Mouse (Mus musculus) Muller cell, postnatal 12 days (primary cell): ENCODE measurements around the gene Hecw2.

Experiments
- DNase-seq: peaks from one replicate; pipeline ENCODE4 v3.0.0-alpha.2; 2015; ENCODE audit errors: inconsistent ontology term

The Hecw2 gene

DNA sequence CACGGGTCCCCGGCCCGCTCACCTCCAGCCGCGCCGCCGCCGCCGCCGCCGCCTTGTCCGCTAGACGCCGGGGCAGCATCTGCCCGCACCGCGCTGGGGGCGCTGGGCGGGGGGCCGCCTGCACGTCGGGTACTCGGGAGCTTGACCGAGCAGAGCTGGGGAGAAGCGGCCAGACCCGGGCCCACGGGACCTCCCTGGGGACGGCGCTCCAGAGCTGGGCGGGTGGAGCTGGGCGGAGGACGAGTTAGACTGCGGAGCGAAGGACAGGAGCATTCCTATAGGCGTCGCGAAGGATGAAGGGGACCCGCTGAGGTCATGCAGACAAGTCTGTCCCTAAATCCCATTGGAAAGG lies at the start of gene Hecw2:
TSS of gene Hecw2 (minus strand) at position 215 of the 352 bp plus-strand sequence.
- peak; percentile 45 for DNase-seq

DNA sequence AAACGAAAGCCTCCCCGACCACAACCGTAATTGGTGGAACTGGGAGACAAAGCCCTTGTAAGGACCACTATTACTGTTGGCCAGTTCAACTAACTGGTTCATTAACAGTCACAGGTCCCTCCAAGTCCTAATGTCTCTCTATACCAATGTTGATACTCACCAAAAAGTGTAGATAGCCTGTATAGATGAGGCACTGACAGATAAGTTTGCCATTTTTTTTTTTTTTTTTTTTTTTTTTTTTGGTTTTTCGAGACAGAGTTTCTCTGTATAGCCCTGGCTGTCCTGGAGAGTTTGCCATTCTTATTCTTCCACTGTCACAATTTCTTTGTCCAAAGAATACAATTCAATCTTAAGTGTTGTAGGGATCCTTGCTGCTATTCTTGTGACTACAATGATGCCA lies 47.8 kb upstream of the Hecw2 start:
- no peak for DNase-seq

- DNase-seq, result no peak
Measured at GRCm38 (mm10) chr1:54220273-54220672, 25.3 kb upstream of the Hecw2 start.

DNA sequence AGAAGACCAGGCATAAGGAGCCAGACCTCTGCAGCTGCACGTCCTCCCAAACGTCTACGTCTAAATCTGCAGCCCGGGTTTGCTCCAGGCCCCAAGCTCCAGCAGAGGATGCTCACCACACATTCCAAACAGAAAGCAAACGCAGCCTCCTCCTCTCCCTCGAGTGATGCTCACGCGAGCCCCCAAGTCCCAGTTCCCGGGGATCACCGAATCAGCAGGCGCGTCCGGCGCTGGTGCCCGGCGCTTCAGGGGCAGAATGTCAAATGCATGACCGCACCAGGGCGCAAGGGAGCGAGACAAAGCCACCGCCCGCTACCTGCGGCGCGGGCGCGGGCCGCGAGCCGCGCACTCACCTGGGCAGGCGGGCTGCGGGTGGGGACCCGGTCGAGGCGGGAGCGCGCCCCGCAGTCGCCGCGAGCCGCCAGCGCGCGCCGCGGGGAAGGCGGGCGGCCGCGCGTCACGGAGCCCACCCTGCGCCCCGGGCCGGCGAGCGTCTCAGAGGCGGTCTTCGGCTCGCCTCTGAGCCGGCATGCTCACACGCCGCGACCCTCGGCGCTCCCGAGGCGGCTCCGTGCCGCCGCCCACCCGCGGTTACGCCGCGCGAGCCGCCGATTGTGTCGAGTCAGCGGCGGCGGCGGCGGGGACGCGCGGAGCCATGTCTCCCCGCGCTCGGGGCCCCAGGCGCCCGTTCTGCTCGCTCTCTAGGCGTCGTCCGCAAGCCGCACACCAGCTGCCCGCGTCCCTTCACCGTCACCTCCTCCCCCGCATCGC lies 600 bp downstream of the Hecw2 start:
- DNase-seq, result peak; percentile 56

GRCm38 (mm10) chr1:54193191-54193770 lies 1.7 kb downstream of the Hecw2 start:
- DNase-seq, result no peak

DNA sequence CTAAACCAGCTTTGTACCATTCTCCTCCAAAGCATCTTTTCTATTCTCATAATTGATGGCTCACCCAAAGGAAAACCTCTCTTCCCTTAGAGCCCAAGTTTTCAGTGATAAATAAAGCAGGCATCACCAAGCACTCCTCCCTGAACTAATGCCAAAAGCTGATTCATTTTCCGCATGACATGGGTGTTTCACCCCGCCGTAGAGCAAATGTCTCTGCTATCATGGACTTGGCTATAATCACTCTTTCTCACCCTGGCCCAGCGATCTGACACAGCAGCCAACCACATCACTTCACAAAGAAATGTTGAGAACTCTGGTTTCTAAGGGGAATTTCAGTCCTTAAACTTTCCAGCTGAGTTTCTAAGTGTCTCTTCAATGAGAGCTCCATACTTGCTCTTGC lies 7.4 kb downstream of the Hecw2 start:
- peak; percentile 70 for DNase-seq

- no peak for DNase-seq
Measured at GRCm38 (mm10) chr1:54186347-54186746, 8.6 kb downstream of the Hecw2 start.

GRCm38 (mm10) chr1:54180663-54181062 lies 14.3 kb downstream of the Hecw2 start:
- DNase-seq, result no peak

GRCm38 (mm10) chr1:54179179-54179578 lies 15.8 kb downstream of the Hecw2 start:
- no peak for DNase-seq

- no peak for DNase-seq
Measured at GRCm38 (mm10) chr1:54176592-54176991, 18.4 kb downstream of the Hecw2 start.

DNA sequence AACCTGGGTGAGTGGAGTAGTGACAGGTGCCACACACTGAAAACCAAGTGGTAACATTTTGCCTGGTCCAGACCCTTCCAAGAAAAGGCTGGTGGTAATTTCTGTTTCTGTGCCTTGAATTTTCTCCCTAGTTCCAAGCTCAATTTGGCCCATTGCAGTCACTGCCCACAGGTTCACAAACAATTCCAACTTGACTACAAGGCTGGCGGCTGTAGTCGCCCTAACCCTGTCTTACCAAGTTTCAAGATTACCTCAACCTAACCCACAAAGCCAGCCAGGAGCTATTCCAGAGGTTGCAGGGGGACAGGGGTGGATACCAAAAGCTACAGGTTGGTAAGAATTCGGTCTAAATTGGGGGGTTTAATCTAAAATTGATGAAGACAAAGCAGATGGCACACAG lies 27.0 kb downstream of the Hecw2 start:
- DNase-seq, result no peak

GRCm38 (mm10) chr1:54159531-54159930 lies 35.4 kb downstream of the Hecw2 start:
- peak; percentile 23 for DNase-seq

DNA sequence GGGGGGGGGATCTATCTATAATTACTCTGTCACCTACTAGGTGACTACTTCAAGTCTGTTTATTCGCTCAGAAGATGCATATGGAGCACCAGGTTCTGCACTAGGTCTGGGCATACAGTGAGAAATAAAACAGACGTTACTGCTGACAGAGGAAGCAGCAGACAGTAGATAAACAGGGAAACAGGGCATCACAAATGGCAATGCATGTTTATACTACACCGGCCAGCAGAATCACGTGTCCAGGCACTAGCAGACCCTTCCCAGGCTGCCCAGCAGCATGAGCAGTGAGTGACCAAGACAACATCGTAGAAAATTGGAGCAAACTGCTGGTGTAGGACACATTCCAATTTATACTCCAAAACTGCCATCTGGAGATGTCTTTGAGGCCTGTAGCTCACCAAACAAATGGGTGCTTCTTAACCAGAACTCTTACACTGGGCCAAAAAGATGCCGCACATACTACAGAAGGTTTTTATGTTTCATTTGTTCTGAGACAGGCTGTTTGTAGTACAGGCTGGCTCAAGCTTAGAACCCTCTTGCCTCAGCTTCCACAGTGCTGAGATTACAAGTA lies 41.7 kb downstream of the Hecw2 start:
- no peak for DNase-seq

DNA sequence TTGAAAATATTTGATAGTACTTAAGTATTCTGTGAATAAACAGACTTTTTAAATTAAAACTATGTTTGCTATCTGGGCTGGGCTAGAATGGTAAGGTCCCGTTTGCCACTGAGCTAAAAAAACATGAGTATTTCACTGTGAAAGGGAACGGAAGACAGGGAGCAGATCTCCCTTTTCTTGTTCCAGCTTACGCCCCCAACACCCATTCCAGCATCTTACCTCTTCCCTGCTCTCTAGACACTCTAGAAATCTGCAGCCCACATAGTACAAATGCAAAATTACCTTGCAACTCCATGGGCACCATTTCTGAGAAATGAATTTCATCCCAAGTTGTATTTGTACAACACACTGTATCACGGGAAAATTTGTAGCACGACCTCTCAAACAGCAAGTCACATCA lies 49.9 kb downstream of the Hecw2 start:
- no peak for DNase-seq

DNA sequence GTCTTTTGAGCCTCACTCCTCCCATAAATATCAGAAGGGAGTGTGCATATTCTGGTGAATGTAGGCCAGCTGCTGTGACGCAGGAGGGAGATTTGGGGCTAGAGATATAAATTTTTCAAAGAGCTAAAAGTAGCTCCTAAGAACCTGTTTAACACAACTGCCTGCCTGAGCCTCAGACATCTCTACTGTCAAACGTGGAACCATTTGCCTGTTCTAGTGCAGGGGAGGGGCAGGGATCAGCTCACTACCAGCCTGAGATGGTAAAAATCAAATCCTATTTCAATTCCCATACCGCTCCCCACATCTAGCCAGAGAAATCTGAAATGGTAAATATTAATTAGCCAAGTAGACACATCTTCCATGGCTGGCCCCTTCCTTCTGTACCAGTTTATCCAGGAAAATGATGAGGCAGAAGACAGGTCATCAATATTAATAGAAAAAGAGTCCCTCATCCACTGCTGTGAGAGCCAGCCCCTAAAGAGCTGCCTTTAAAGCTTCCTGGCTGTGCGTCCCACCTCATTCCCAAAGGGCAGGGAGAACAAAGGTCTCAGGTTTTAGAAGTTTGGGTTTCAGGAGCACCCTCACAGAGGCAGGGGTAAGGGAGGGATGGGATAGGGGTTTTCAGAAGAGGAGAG lies 61.0 kb downstream of the Hecw2 start:
- no peak for DNase-seq

DNA sequence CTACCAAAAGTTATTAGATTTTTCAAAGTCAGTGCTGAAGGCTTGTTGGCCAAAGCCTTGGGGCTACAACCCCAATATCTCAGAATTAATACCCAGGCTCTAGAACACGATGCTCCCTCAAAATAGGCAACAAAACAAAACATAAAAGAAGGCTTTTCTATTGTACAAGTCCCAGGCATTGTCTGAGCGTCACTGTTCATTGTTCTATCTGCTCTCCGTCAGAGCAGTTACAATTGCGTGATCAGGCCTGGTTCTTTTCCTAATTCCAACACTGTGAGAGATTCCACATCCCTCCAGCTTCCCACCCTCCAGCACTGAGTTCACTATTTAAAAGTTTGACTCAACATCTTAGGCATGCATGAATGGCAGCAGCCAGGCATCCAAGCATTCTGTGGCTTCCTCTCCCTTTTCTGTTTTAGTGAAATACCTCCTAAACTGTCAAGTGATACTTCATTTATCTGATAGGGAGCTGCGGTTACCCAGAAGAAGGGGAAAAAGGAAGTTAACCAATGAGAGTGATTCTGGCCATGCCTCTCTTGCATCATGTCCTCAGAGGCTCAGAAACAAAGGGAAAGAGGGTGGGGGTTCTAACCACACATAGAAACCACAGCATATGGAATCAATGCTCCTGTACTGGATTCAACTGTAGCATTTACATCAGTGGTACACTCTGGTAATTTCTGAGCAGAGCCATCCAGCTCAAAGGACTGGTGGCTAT lies 66.1 kb downstream of the Hecw2 start:
- DNase-seq, result peak; percentile 83

GRCm38 (mm10) chr1:54126991-54127742 lies 67.8 kb downstream of the Hecw2 start:
- DNase-seq, result no peak

DNA sequence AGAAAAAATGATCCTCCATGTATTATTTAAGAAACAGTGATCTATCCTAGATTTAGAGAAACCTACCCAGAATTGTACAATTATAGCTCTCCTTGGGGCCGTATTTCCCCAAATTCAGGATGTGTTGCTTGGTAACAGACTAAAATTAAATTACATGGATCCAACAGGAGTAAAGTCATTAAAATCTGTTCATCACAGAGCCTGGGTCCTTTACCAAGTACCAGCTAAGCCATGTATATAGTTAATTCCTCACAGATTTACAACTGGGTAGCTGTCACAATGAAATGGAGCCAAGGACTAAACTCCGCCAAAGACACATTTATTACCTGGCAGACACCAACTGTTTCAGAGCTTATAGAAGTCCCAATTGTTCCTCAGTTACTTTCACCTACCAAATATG lies 72.4 kb downstream of the Hecw2 start:
- DNase-seq, result no peak

DNA sequence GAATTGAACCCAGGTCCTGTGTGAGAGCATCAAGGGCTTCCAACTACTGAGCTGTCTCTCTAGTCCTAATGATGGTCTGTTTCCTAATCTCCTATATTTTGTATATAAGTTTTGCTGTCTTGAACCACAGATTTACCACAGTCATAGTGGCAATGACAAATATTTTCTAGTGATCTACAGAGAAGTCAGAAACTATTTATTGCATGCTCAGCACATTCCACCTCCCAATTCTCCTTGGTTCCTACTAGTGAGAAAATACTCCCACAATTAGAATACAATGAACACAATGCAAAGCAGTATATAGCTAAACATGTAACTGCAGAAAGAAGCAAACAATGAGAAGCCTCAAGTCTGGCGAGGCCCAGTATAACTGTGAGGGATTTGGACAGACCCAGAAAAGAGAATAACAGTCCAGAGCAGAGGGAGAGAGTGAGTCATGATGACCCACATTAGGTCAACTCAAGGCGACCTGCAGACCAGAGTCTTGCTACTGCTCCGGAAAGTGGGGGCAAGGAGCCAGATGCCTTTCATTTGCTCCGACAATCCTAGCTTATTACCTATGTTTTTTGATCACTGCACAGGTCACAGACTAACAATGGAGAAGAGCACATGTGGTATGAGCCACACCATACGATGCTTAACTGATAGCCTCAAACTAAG lies 73.8 kb downstream of the Hecw2 start:
- peak; percentile 45 for DNase-seq

- DNase-seq, result no peak
Measured at GRCm38 (mm10) chr1:54119638-54120320, 75.2 kb downstream of the Hecw2 start.
